Mouse (Mus musculus): ENCODE results near the gene Fhl4. TPM values are rescaled to one million over a fixed set of nuclear protein-coding genes. Genes with fewer than 3 reads are reported as not detected.

Fhl4 gene
- 0.56 TPM for polyA plus RNA-seq (2014; fragmentation: Illumina TruSeq; extraction: RNeasy Lipid Tissue Mini Kit (QIAGEN cat#74804); ENCODE audit: low replicate concordance)

DNA sequence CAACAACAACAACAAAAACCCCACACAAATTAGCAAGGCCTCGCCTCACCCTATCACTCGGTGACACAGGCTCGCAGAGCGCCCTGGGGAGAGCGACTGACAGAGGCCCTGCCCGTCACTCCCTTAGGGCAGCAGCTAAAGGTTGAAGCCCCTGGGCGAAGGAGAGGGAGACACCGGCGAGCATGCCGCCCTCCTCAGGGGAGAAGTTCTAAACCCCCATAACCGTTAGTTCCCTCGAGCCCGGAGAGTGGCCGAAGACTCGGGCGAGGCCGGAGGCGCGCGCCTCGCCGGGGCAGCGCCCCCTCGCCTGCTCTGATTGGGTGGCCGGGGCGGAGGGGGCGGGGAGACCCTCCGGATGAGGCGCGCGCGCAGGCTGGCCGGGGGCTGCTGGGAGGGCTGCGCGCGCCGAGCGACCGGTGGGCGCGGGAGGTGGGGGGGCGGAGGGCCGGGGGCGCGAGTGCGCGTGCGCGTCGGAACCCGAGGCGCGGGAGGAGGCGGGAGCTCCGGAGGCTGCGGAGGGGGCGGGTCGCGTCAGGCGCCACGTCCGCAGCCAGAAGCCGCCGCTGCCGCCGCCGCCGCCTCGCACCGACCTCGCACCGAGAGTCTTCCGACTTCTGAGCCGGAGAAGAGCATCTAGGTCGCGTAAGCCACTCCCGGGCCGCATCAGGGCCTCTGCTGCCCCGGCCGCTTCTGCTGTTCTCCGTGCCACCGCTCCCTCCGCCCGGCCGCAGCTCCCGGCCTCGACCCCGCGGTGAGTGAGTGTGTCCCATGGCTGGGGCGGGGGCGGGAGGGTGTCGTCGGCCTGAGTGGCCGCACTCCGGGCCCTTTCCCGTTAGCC lies at the start of gene Fhl4, which contains the start of gene Tmem263:
Fhl4 (minus strand) TSS at position 249 of the 838 bp plus-strand sequence.
Tmem263 (plus strand) TSS at position 381 of the 838 bp plus-strand sequence.

DNA sequence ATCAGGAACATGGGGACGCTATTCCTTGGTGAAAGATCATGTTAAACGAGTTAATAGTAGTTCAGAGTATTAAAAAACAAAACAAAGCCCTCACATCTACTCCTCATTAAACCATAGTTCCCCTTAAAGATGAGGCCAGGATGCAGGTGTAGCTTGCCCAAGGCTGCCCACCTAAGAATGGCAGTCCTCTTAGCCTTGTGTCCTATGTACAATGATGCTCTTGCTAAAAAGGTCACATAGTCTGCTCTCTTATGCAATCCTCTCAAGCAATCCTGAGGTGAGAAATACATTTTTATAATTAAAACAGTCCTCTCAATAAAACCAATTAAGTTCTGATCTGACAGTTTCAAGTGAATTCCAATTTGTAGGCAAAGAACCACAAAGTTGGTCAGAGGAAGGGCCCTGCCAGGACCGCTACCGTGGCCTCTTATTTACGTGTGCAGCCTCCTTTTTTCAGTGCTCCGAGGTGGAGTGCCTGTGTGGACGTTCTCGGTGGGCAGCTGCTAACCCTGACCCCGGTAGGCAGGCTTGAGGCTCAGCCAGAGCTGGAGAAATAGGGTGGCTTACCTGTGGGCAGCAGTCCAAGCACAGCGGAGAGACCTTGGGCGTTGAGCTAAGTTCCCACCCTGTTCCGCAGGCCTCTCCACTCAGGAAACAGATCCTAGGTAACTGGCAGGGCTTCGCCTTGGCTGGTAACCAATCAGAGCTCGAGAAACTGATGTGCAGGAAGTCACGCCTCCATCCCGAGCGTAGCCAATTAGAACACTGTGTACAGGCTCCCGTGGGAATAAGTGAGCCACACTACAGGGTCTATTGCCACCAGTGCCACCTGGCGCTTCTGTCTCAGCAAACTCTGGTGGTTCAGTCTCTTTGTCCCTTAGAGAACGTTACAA lies 25.3 kb upstream of the Fhl4 start, which contains the start of gene Mterf2:
Mterf2 (minus strand) TSS at position 633 of the 893 bp plus-strand sequence.

Other genes with a start within 250 kb of the Fhl4 start
- 26.9 TPM for gene Ric8b, start 184.9 kb downstream of the Fhl4 start, polyA plus RNA-seq (2014; fragmentation: Illumina TruSeq; extraction: RNeasy Lipid Tissue Mini Kit (QIAGEN cat#74804); ENCODE audit: low replicate concordance)
- 107 TPM for gene Tmem263, start 132 bp upstream of the Fhl4 start, polyA plus RNA-seq (2014; fragmentation: Illumina TruSeq; extraction: RNeasy Lipid Tissue Mini Kit (QIAGEN cat#74804); ENCODE audit: low replicate concordance)
- 85.9 TPM for gene Mterf2, start 25.5 kb upstream of the Fhl4 start, polyA plus RNA-seq (2014; fragmentation: Illumina TruSeq; extraction: RNeasy Lipid Tissue Mini Kit (QIAGEN cat#74804); ENCODE audit: low replicate concordance)
- 12.1 TPM for gene Cry1, start 82.6 kb upstream of the Fhl4 start, polyA plus RNA-seq (2014; fragmentation: Illumina TruSeq; extraction: RNeasy Lipid Tissue Mini Kit (QIAGEN cat#74804); ENCODE audit: low replicate concordance)